Mouse (Mus musculus): Measurements from ENCODE around the gene Tmem9. TPM values are rescaled to one million over a fixed set of nuclear protein-coding genes. Genes with fewer than 3 reads are reported as not detected.

Tmem9 gene
- polyA plus RNA-seq, 1 experiment from 2014 or later: 146 TPM

- Histone ChIP-seq H3K27me3 (no peaks in the 10 kb centered on the region), H3K4me2 (replicated peaks) (no peak overlapping the region), H3K9me3 (no peaks in the 10 kb centered on the region), H3K36me3 (no peaks in the 10 kb centered on the region), H3K9ac (replicated peaks) (no peak overlapping the region), H3K4me3 (replicated peaks) (no peak overlapping the region), H3K4me1 (replicated peaks) (peaks cover 10% of the 10 kb centered on the region), H3K27ac (no peak overlapping the region)
- ATAC-seq: peak; percentile 59
- 49% methylated on average over 9 of the region's 9 CpGs for WGBS
Observed at GRCm38 (mm10) chr1:136061041-136061789, 53.3 kb downstream of the Tmem9 start.

- 82% methylated on average over 7 of the region's 7 CpGs for WGBS
- ATAC-seq: peak; percentile 29; the same call in 1 of the 2 replicates
Observed at GRCm38 (mm10) chr1:136061790-136062141, 53.8 kb downstream of the Tmem9 start.

GRCm38 (mm10) chr1:136063991-136064390 lies 56.0 kb downstream of the Tmem9 start:
- H3K9me3 ChIP-seq: no peaks in the 10 kb centered on the region
- H3K4me3 ChIP-seq (replicated peaks): no peak overlapping the region
- no peak overlapping the region for H3K4me2 ChIP-seq (replicated peaks)
- no peaks in the 10 kb centered on the region for H3K27me3 ChIP-seq
- no peak overlapping the region for H3K27ac ChIP-seq
- ATAC-seq: no peak
- H3K36me3 ChIP-seq: no peaks in the 10 kb centered on the region
- H3K9ac ChIP-seq (replicated peaks): no peak overlapping the region
- WGBS: 80% methylated on average over 5 of the region's 5 CpGs
- H3K4me1 ChIP-seq (replicated peaks): 0 out of 2 replicates have a peak, but pooled peaks cover 4% of the 10 kb centered on the region

More at GRCm38 (mm10) chr1:136061790-136062141, 53.8 kb downstream of the Tmem9 start:
- Histone ChIP-seq H3K9ac (replicated peaks) (no peak overlapping the region), H3K27me3 (no peaks in the 10 kb centered on the region), H3K4me3 (replicated peaks) (no peak overlapping the region), H3K4me2 (replicated peaks) (no peak overlapping the region), H3K36me3 (no peaks in the 10 kb centered on the region), H3K4me1 (replicated peaks) (peaks cover 6% of the 10 kb centered on the region; the same call in 1 of the 2 replicates), H3K9me3 (no peaks in the 10 kb centered on the region), H3K27ac (no peak overlapping the region)

GRCm38 (mm10) chr1:136066621-136067020 lies 58.7 kb downstream of the Tmem9 start:
- H3K36me3 ChIP-seq: no peaks in the 10 kb centered on the region
- no peak overlapping the region for H3K4me3 ChIP-seq (replicated peaks)
- 0 out of 2 replicates have a peak, but pooled peaks cover 2% of the 10 kb centered on the region for H3K4me1 ChIP-seq (replicated peaks)
- H3K9ac ChIP-seq (replicated peaks): no peak overlapping the region
- 76% methylated on average over 1 of the region's 1 CpGs for WGBS
- H3K9me3 ChIP-seq: no peaks in the 10 kb centered on the region
- no peak for ATAC-seq
- H3K27me3 ChIP-seq: no peaks in the 10 kb centered on the region
- H3K4me2 ChIP-seq (replicated peaks): no peak overlapping the region
- no peak overlapping the region for H3K27ac ChIP-seq

GRCm38 (mm10) chr1:136067579-136067978 lies 59.6 kb downstream of the Tmem9 start:
- no peaks in the 10 kb centered on the region for H3K4me1 ChIP-seq (replicated peaks)
- H3K36me3 ChIP-seq: no peaks in the 10 kb centered on the region
- ATAC-seq: no peak
- no peaks in the 10 kb centered on the region for H3K9me3 ChIP-seq
- H3K9ac ChIP-seq (replicated peaks): no peak overlapping the region
- no peak overlapping the region for H3K4me3 ChIP-seq (replicated peaks)
- no peaks in the 10 kb centered on the region for H3K27me3 ChIP-seq
- no peak overlapping the region for H3K27ac ChIP-seq
- 79% methylated on average over 3 of the region's 3 CpGs for WGBS
- H3K4me2 ChIP-seq (replicated peaks): no peak overlapping the region

- H3K4me3 ChIP-seq (replicated peaks): no peak overlapping the region
- no peaks in the 10 kb centered on the region; the same call in 1 of the 2 replicates for H3K27me3 ChIP-seq
- H3K4me1 ChIP-seq (replicated peaks): no peaks in the 10 kb centered on the region
- H3K27ac ChIP-seq: no peak overlapping the region
- H3K9ac ChIP-seq (replicated peaks): no peak overlapping the region
- WGBS: 8% methylated on average over 3 of the region's 3 CpGs
- no peaks in the 10 kb centered on the region for H3K9me3 ChIP-seq
- no peaks in the 10 kb centered on the region for H3K36me3 ChIP-seq
- no peak for ATAC-seq
- H3K4me2 ChIP-seq (replicated peaks): no peak overlapping the region
Observed at GRCm38 (mm10) chr1:136076086-136076485, 68.1 kb downstream of the Tmem9 start.

GRCm38 (mm10) chr1:136077656-136078055 lies 69.7 kb downstream of the Tmem9 start:
- no peak overlapping the region for H3K4me2 ChIP-seq (replicated peaks)
- 73% methylated on average over 4 of the region's 4 CpGs for WGBS
- H3K4me3 ChIP-seq (replicated peaks): no peak overlapping the region
- H3K9me3 ChIP-seq: no peaks in the 10 kb centered on the region
- H3K36me3 ChIP-seq: no peaks in the 10 kb centered on the region
- H3K27ac ChIP-seq: no peak overlapping the region
- H3K4me1 ChIP-seq (replicated peaks): no peaks in the 10 kb centered on the region
- H3K27me3 ChIP-seq: no peaks in the 10 kb centered on the region; the same call in 1 of the 2 replicates
- no peak for ATAC-seq
- no peak overlapping the region for H3K9ac ChIP-seq (replicated peaks)

GRCm38 (mm10) chr1:136081161-136081560 lies 73.2 kb downstream of the Tmem9 start:
- Histone ChIP-seq H3K9ac (replicated peaks) (no peak overlapping the region), H3K36me3 (no peaks in the 10 kb centered on the region)

More at GRCm38 (mm10) chr1:136081161-136081560, 73.2 kb downstream of the Tmem9 start:
- no peak overlapping the region for H3K4me2 ChIP-seq (replicated peaks)
- H3K4me1 ChIP-seq (replicated peaks): no peaks in the 10 kb centered on the region
- H3K9me3 ChIP-seq: no peaks in the 10 kb centered on the region
- H3K27me3 ChIP-seq: no peaks in the 10 kb centered on the region
- ATAC-seq: no peak
- no peak overlapping the region for H3K4me3 ChIP-seq (replicated peaks)
- H3K27ac ChIP-seq: no peak overlapping the region
- WGBS: 94% methylated on average over 1 of the region's 1 CpGs

Other genes starting within 250 kb of the Tmem9 start
- gene Phlda3, start 242.0 kb upstream of the Tmem9 start, polyA plus RNA-seq (2015; fragmentation: Nextera tagmentation; extraction: Ambion mirVana): 12.5 and 14.8 TPM in 2 replicates
- 0.20 and 0.34 TPM in 2 replicates for gene Tnni1, start 228.7 kb upstream of the Tmem9 start, polyA plus RNA-seq (2015; fragmentation: Nextera tagmentation; extraction: Ambion mirVana)
- gene Lad1, start 189.6 kb upstream of the Tmem9 start, polyA plus RNA-seq (2015; fragmentation: Nextera tagmentation; extraction: Ambion mirVana): 0.36 and 0.37 TPM in 2 replicates
- gene Tnnt2, start 171.8 kb upstream of the Tmem9 start, polyA plus RNA-seq (2015; fragmentation: Nextera tagmentation; extraction: Ambion mirVana): 0.26 and 0.55 TPM in 2 replicates
- gene Pkp1, start 88.9 kb upstream of the Tmem9 start, polyA plus RNA-seq (2015; fragmentation: Nextera tagmentation; extraction: Ambion mirVana): not detected in 2 replicates
- not detected in 2 replicates for gene Igfn1, start 1.8 kb upstream of the Tmem9 start, polyA plus RNA-seq (2015; fragmentation: Nextera tagmentation; extraction: Ambion mirVana)
- gene Ascl5, start 42.7 kb downstream of the Tmem9 start, polyA plus RNA-seq (2015; fragmentation: Nextera tagmentation; extraction: Ambion mirVana): not detected in 2 replicates
- 0.22 TPM in 1 of 2 replicates, not detected in the other for gene Cacna1s, start 44.6 kb downstream of the Tmem9 start, polyA plus RNA-seq (2015; fragmentation: Nextera tagmentation; extraction: Ambion mirVana)
- 44.1 and 49.3 TPM in 2 replicates for gene Kif21b, start 123.2 kb downstream of the Tmem9 start, polyA plus RNA-seq (2015; fragmentation: Nextera tagmentation; extraction: Ambion mirVana)
- gene Mroh3, start 204.7 kb downstream of the Tmem9 start, polyA plus RNA-seq (2015; fragmentation: Nextera tagmentation; extraction: Ambion mirVana): 0.17 and 0.22 TPM in 2 replicates
- 4.7 and 6.2 TPM in 2 replicates for gene Inava, start 226.1 kb downstream of the Tmem9 start, polyA plus RNA-seq (2015; fragmentation: Nextera tagmentation; extraction: Ambion mirVana)